Mouse (Mus musculus) forebrain, embryonic 15.5 days (tissue): ENCODE measurements around the gene Gm37240. TPM values are rescaled to one million over a fixed set of nuclear protein-coding genes. Genes with fewer than 3 reads are reported as not detected.

ENCODE experiments used
- ATAC-seq: fragments of 200-750 bp; cut with Nextera tagmentation; replicated peaks from 2 replicates; pipeline ENCODE4 v1.8.0; 2017; ENCODE audit warnings: mild to moderate bottlenecking, moderate TSS enrichment, moderate library complexity
- H3K27ac ChIP-seq: fragments of 300-500 bp; sonication (generic); replicated peaks from 2 replicates; pipeline ENCODE4 v1.5.1; 2015; ENCODE audit warnings: mild to moderate bottlenecking, inconsistent platforms
- H3K27me3 ChIP-seq: fragments of 300-500 bp; sonication (generic); 2 replicates; pipeline ENCODE4 v1.6.1; 2015; ENCODE audit warnings: inconsistent platforms
- H3K36me3 ChIP-seq: fragments of 300-500 bp; sonication (generic); 2 replicates; pipeline ENCODE4 v1.6.1; 2015; ENCODE audit warnings: mild to moderate bottlenecking, inconsistent platforms
- H3K4me1 ChIP-seq: fragments of 300-500 bp; sonication (generic); 2 replicates; pipeline ENCODE4 v1.6.1; 2015; ENCODE audit warnings: inconsistent platforms
- H3K4me2 ChIP-seq: fragments of 300-500 bp; sonication (generic); replicated peaks from 2 replicates; pipeline ENCODE4 v1.6.1; 2015; ENCODE audit warnings: mild to moderate bottlenecking, inconsistent platforms
- H3K4me3 ChIP-seq: fragments of 300-500 bp; sonication (generic); 2 replicates; pipeline ENCODE4 v1.5.1; 2015; ENCODE audit warnings: mild to moderate bottlenecking, inconsistent platforms
- H3K9ac ChIP-seq: fragments of 300-500 bp; sonication (generic); replicated peaks from 2 replicates; pipeline ENCODE4 v1.6.1; 2015; ENCODE audit warnings: mild to moderate bottlenecking, inconsistent platforms
- H3K9me3 ChIP-seq: fragments of 300-500 bp; sonication (generic); 2 replicates; pipeline ENCODE4 v1.6.1; 2016; ENCODE audit warnings: inconsistent platforms
- WGBS: fragments of 180-500 bp; shearing (Covaris S2); methylation state at CpG from one replicate; pipeline ENCODE4 v1.1.7; 2015; ENCODE audit warnings: mixed read lengths; 5-methylcytosine and 5-hydroxymethylcytosine counted together
- polyA plus RNA-seq: library from polyadenylated mRNA; unstranded; fragments of >200 nt; fragmentation: Nextera tagmentation; extraction: Ambion mirVana; gene quantifications from 2 replicates; pipeline ENCODE4 v1.2.1, GENCODE M21; 2015

The Gm37240 gene
- polyA plus RNA-seq, 1 experiment from 2014 or later, result 2.2 TPM

DNA sequence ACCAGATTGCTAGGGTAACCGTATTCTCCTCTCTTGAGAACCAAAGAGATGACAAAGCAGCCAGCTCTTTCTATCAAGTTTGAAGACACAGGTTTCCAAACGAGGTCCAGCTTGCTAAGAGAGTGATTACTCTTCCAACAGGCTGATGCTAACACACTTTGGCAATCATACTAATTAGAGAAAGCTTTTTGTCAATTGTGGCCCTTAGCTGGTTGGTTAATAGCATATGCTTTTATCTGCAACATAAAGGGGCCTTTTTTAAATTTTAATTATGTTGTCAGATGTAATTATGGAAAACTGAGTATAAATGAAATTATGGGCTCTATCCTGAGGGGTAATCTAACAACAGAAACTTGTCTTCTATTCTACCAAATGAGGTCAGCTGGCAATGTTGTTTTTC is 160.1 kb downstream of the Gm37240 start:
- H3K27ac ChIP-seq, result no peak overlapping the region
- H3K9me3 ChIP-seq, result no peaks in the 10 kb centered on the region
- no peak overlapping the region for H3K4me2 ChIP-seq
- no peak overlapping the region for H3K4me3 ChIP-seq
- no peaks in the 10 kb centered on the region for H3K27me3 ChIP-seq
- no peak for ATAC-seq
- no peaks in the 10 kb centered on the region for H3K36me3 ChIP-seq
- WGBS, result 27% methylated on average over 2 of the region's 2 CpGs
- no peak overlapping the region for H3K9ac ChIP-seq
- no peaks in the 10 kb centered on the region for H3K4me1 ChIP-seq

DNA sequence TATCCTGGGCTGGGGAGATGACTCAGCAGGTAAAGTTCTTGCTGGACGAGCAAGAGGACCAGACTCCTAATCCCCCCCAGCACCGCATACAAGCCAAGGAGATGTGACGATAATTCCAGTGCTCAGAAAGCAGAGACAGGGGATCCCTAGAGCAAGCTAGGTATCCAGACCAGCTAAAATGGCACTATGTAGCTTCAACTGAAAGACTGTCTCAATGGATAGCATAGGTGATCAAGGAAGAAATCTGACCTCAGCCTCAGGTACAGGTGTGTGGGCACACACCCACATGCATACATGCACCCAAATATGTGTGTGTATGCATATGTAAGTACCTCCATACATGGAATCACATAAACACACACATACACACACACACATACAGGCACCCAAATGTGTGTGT is 161.3 kb downstream of the Gm37240 start:
- Histone ChIP-seq H3K9me3 (no peaks in the 10 kb centered on the region), H3K4me3 (no peak overlapping the region), H3K4me2 (no peak overlapping the region), H3K27me3 (no peaks in the 10 kb centered on the region), H3K27ac (no peak overlapping the region), H3K4me1 (no peaks in the 10 kb centered on the region), H3K9ac (no peak overlapping the region), H3K36me3 (no peaks in the 10 kb centered on the region)
- ATAC-seq, result no peak
- 84% methylated on average over 3 of the region's 3 CpGs for WGBS

DNA sequence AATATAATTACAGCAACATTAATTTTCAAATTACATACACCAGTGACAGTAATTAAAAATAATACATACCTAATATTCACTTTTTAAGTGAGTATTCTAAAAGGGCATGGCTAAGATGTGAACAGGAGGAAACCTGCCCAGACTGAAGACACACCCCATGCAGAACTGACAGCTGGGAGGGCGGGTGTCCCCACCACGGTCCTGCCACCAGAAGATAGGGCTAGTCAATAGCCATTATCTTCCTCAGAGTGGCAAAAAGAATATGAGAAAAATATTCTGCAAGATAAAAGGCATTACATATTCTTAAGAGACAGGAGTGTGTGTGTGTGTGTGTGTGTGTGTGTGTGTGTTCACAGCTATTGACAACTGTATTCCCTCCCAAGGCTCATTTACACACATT is 162.2 kb downstream of the Gm37240 start:
- no peaks in the 10 kb centered on the region for H3K27me3 ChIP-seq
- H3K27ac ChIP-seq, result no peak overlapping the region
- WGBS, result 76% methylated on average over 2 of the region's 2 CpGs
- no peak for ATAC-seq
- H3K4me1 ChIP-seq, result no peaks in the 10 kb centered on the region
- H3K4me2 ChIP-seq, result no peak overlapping the region
- no peak overlapping the region for H3K4me3 ChIP-seq
- H3K36me3 ChIP-seq, result no peaks in the 10 kb centered on the region
- no peaks in the 10 kb centered on the region for H3K9me3 ChIP-seq
- H3K9ac ChIP-seq, result no peak overlapping the region

DNA sequence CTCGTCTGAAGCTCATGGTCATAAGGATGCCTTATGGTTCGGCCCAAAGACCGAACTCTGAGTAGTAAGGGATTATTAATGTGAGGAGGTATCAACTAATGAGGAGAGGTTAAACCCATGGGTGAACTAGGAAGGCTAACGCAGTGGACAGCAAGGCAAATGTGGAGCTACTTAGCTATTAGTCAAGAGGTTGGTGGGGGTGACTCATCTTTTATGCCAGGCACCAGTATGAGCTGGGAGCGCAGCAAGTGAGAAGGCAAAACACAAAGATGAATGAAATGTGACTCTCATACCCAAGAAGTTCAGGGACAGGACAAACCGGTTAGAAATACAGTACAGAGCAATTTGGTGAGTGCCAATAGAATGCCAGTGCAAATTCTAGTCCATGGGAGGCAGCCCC is 164.7 kb downstream of the Gm37240 start:
- no peak for ATAC-seq
- 86% methylated on average over 6 of the region's 6 CpGs for whole genome bisulfite sequencing
- Histone ChIP-seq H3K27me3 (no peaks in the 10 kb centered on the region), H3K4me2 (no peak overlapping the region), H3K4me1 (no peaks in the 10 kb centered on the region), H3K4me3 (no peak overlapping the region), H3K9me3 (no peaks in the 10 kb centered on the region), H3K27ac (no peak overlapping the region), H3K36me3 (no peaks in the 10 kb centered on the region), H3K9ac (no peak overlapping the region)

DNA sequence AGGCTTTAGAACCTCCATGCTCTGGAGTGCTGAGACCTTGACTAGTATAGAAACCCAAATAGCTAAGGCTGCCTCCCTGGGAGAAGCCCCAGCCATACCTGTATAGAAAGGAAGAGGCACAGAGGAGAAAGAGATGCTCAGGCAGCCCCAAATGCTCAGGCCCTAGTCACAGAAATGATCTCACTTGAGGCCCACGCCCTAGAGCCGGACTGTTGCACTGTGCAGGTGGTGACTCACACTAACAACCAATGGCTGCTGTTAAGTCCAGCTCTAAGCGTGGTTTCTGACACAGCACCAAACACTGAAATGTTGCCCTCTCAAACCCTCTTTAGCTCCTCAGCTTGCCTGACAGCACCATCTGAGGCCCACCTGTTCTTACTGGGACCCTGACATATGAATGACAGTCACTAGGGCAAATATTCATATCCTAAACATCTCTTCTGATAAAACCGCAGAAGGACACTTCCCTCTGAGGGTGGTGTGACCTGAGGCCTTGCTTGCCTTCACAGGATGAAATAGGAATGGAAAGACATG is 171.5 kb downstream of the Gm37240 start:
- Histone ChIP-seq H3K36me3 (no peaks in the 10 kb centered on the region), H3K4me3 (no peak overlapping the region), H3K9me3 (no peaks in the 10 kb centered on the region), H3K4me2 (no peak overlapping the region), H3K27ac (no peak overlapping the region), H3K27me3 (no peaks in the 10 kb centered on the region), H3K9ac (no peak overlapping the region), H3K4me1 (no peaks in the 10 kb centered on the region)
- no peak for ATAC-seq
- WGBS, result 86% methylated on average over 4 of the region's 4 CpGs

DNA sequence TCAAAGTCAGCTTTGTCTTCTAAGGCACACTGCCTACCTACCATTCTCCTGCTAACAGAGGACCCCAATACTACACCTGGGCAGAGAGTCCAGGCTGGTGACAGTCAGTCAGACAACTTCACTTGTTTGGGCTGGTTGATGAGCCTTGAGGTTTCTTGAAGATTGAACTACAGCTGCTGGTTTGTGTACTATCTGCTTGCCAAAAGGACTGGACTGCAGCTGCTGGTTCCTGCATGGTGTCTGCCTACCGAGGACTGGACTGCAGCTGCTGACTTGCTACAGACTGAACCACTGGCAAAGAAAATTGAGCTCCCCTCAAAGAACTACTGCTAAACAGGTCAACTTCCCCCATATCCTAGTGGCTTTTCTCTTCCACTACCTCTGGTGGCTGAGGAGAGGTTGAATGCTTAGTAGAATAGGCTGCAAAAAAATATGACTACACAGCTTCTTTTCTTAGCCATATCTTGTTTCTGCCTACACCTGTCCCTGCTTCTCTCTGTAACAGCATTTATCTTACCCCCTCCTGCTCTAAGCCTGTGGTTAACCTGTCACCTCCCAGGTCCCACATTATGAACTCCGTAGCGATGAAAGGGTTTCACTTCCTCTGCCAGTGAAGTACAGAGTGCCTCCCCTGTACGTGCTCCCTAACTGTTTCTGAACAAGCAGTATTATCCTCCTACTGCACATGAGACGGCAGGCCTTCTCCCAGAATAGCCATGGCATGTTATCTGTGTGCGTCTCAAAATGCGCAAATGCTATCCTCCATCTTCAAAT is 173.2 kb downstream of the Gm37240 start:
- no peaks in the 10 kb centered on the region for H3K9me3 ChIP-seq
- H3K4me3 ChIP-seq, result no peak overlapping the region
- H3K9ac ChIP-seq, result no peak overlapping the region
- H3K27me3 ChIP-seq, result no peaks in the 10 kb centered on the region
- no peak overlapping the region for H3K4me2 ChIP-seq
- no peak overlapping the region for H3K27ac ChIP-seq
- no peak for ATAC-seq
- WGBS, result 92% methylated on average over 7 of the region's 7 CpGs
- H3K4me1 ChIP-seq, result no peaks in the 10 kb centered on the region
- no peaks in the 10 kb centered on the region for H3K36me3 ChIP-seq

DNA sequence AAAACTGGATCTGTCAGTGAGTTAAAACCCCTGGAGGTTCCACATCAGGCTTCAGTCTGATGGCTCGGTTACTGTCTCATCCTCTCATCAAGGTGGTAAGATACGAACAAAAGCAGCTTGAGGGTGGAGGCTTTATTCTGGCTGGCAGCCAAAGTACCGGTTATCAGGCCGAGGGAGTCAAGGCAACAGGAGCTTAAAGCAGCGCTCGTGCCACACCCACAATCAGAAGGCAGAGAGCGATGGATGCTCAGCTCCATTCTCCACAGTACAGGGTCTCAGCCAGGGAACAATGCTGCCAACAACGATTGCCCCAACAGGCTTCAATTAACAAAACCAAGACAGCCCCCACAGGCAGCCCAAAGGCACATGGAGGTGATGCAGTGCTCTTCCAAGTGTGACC is 176.6 kb downstream of the Gm37240 start:
- H3K9me3 ChIP-seq, result no peaks in the 10 kb centered on the region
- WGBS, result 32% methylated on average over 8 of the region's 8 CpGs
- ATAC-seq, result no peak

DNA sequence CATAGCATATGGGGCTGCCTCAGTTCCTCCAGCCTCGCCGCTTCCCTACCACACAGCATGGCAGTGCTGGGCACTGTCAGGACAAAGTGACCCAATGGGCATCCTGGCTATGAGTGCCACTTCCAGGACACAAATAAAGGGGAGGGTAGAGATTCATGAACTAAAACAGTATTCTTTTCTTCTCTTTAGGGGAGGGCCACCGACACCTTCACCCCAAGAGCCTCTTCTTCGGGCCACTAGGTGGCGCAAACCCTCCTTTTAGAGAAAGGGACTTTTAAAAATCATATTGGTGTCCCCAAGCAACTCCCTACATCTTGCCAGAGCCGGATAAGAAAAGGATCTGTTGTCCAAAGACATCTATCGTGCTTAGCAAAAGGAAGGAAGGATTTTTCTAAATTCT is 179.9 kb downstream of the Gm37240 start:
- no peaks in the 10 kb centered on the region for H3K27me3 ChIP-seq
- H3K4me2 ChIP-seq, result no peak overlapping the region
- 37% methylated on average over 7 of the region's 7 CpGs for WGBS
- H3K36me3 ChIP-seq, result no peaks in the 10 kb centered on the region
- no peak overlapping the region for H3K27ac ChIP-seq
- no peak overlapping the region for H3K4me3 ChIP-seq
- H3K9ac ChIP-seq, result no peak overlapping the region
- no peaks in the 10 kb centered on the region for H3K4me1 ChIP-seq
- no peaks in the 10 kb centered on the region for H3K9me3 ChIP-seq
- ATAC-seq, result 0 out of 2 replicates have a peak, but pooled peaks have one; percentile 46

More for the DNA sequence above, 176.6 kb downstream of the Gm37240 start:
- Histone ChIP-seq H3K27me3 (no peaks in the 10 kb centered on the region), H3K4me3 (no peak overlapping the region), H3K4me1 (no peaks in the 10 kb centered on the region), H3K36me3 (no peaks in the 10 kb centered on the region), H3K4me2 (no peak overlapping the region), H3K9ac (no peak overlapping the region), H3K27ac (no peak overlapping the region)

DNA sequence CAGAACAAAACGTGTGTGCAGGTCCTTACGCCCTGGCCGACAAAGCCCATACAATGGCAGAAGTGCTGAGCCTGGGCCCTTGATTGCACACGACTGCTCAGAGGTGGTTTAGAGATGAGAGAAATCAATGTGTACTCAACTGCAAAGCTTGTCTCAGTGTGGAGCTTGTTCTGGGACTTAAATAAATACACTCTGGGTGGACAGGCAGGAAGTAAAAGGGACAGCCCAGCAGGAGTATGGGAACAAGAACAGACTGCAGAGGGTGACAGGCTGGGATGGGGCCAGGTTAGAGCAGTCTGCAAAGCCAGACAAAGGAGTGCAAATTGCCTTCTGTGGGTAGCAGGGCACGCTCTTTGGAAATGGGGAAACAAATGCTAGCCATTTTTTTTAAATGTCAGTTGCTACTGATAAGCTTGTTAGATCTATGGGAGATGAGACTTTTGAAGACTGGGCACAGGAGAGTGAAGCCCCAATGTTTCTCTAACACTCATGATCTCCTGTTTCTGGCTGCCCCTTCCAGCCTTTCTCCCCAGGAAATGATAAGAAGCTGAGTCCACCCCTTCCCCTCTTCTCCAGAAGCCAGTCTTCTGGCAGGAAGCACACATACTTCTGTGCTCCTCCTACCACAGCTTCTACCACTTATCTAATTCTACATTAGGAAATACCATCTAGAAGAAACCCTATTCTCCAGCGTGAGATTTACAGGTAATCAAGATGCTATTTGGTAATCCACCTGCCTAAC is 184.0 kb downstream of the Gm37240 start:
- Histone ChIP-seq H3K9ac (no peak overlapping the region), H3K36me3 (no peaks in the 10 kb centered on the region), H3K9me3 (no peaks in the 10 kb centered on the region), H3K27me3 (no peaks in the 10 kb centered on the region), H3K4me1 (no peaks in the 10 kb centered on the region), H3K4me2 (no peak overlapping the region), H3K4me3 (no peak overlapping the region), H3K27ac (no peak overlapping the region)
- ATAC-seq, result no peak
- 46% methylated on average over 6 of the region's 6 CpGs for WGBS

DNA sequence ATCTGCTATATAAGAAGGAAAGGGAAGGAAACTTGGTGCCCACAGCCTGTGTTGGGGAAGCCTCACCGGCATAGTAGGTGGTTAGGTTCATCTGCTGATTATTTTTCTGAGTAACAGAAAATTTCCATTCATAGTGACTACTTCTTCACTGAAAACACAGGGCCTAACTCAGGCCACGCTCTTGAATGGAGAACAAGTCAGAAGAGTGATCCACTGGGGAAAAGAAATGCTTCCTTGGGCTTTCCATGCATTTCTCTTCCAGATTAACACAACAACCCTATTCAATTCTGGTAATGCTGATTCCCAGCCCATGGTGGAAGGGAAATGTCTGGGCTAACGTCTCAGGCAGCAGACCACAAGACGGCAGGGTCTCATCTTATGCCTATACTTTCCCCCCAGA is 188.8 kb downstream of the Gm37240 start:
- H3K27ac ChIP-seq, result no peak overlapping the region
- H3K27me3 ChIP-seq, result no peaks in the 10 kb centered on the region
- no peaks in the 10 kb centered on the region for H3K36me3 ChIP-seq
- ATAC-seq, result no peak
- no peaks in the 10 kb centered on the region for H3K9me3 ChIP-seq
- H3K9ac ChIP-seq, result no peak overlapping the region
- no peak overlapping the region for H3K4me2 ChIP-seq
- WGBS, result 77% methylated on average over 4 of the region's 4 CpGs
- no peak overlapping the region for H3K4me3 ChIP-seq
- H3K4me1 ChIP-seq, result no peaks in the 10 kb centered on the region

DNA sequence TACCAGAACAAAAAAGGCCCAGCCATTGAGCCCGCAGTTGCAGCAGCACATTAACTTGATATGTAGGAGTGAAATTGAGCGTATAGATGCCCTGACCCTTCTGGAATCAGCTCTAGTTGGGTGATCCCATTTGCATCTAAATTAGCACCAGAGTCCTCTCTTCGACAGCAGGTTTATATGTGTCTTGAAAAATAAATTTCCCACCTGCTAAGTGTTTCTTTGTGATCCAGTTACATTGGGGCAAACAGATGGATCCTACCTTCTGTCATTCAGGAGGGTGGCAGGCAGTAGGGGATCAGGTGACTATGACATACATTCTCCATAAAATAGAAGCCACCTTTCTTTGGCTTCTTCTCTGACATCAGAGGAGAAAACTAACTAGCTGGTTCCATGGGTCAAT is 192.3 kb downstream of the Gm37240 start:
- Histone ChIP-seq H3K9me3 (no peaks in the 10 kb centered on the region), H3K27me3 (no peaks in the 10 kb centered on the region), H3K4me2 (no peak overlapping the region), H3K4me1 (no peaks in the 10 kb centered on the region), H3K9ac (no peak overlapping the region), H3K27ac (no peak overlapping the region), H3K36me3 (no peaks in the 10 kb centered on the region), H3K4me3 (no peak overlapping the region)
- 73% methylated on average over 3 of the region's 3 CpGs for WGBS
- no peak for ATAC-seq

DNA sequence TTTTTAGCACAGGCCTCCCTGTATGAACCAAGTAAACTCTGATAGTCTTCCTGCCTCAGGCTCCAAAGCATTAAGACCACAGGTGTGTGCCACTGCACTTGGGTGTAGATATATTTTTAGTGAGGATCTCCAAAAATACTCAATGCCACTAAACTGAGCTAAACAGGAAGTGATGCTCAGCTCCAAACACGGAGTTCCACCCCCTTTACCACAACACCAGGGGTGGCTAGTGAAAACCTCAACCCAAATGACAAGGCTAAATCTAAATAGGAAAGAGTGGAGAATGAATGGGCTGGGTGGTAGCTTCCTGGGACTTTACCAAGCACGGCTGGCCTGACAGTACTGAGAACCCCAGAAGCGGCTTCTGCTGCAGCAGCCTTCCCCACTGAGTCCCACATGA is 194.3 kb downstream of the Gm37240 start:
- no peaks in the 10 kb centered on the region for H3K27me3 ChIP-seq
- no peak overlapping the region for H3K4me2 ChIP-seq
- no peak overlapping the region for H3K9ac ChIP-seq
- ATAC-seq, result no peak
- H3K9me3 ChIP-seq, result no peaks in the 10 kb centered on the region
- H3K27ac ChIP-seq, result no peak overlapping the region
- H3K4me3 ChIP-seq, result no peak overlapping the region
- H3K4me1 ChIP-seq, result no peaks in the 10 kb centered on the region
- WGBS, result 36% methylated on average over 3 of the region's 3 CpGs
- no peaks in the 10 kb centered on the region for H3K36me3 ChIP-seq
